Mouse (Mus musculus): Measurements from ENCODE around the gene Hddc3.
"Not testable (repeated sequence)": the region's sequence is repeated elsewhere in the genome, so short reads cannot be mapped to it uniquely, and the experiment has no call there.

The Hddc3 gene

GRCm38 (mm10) chr7:80342858-80343257 lies at the start of gene Hddc3:
Gene Hddc3, plus strand, starts transcription at chr7:80343104.
- peak; percentile 11; the same call in 1 of the 2 replicates for ATAC-seq (ENCODE audit: insufficient number of reproducible peaks, low FRiP score, low TSS enrichment)

DNA sequence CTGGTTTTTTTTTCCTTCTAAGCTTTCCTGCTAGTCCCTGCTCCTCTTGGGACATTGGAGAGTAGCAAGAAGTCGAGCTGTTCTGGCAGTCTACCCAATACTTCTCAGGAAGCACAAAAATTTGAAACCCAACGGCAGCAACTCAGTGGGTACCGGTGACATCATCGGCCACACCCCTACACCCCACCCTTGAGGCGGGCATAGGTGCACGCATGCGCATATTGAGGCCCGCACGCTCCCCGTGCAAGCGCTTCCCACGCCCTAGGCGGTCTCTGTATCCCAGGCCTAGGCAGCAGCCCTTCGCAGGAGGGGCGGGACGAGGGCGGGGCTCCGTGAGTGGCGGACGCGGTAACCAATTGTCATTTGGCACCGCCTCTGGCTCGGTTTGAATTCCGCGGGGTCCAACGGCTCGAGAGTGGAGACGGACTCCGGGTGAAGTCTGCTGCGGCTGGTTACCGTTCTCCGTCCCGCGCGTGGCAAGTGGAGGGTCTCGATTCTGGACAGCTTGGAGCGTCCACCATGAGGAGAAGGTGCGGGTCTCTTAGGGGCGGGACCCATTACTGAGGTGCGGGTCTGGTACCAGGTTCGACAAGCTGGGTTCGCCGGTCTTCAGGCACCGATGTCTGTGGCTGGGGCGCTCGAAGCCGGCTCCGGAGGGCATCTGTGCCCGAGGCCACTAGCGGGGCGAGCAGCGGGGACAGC lies 48.7 kb upstream of the Hddc3 start, which contains the start of gene Prc1:
Gene Prc1, plus strand, starts transcription at position 389 of the 702 bp plus-strand sequence.
- ATAC-seq (ENCODE audit: insufficient number of reproducible peaks, low FRiP score, low TSS enrichment) = peak; percentile 98

- ATAC-seq (ENCODE audit: insufficient number of reproducible peaks, low FRiP score, low TSS enrichment) = no peak
These were observed 47.9 kb upstream of the Hddc3 start for GRCm38 (mm10) chr7:80294764-80295648.

DNA sequence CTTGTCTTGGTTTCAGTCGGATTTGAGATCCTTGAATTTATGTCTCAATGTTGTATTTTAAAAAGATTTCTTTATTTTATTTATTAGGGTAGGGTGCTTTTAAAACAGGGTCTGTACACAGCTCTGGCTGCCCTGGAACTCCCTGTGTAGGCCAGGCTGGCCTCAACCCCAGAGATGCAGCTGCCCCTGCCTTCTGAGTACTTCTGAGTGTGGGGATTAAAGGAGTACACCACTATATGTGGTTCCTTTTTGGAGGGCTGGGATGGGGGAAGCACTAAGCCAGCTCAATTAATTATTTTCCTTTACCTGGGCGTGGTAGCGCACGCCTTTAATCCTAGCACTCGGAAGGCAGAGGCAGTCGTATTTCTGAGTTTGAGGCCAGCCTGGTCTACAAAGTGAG lies 46.4 kb upstream of the Hddc3 start:
- no peak for ATAC-seq (ENCODE audit: insufficient number of reproducible peaks, low FRiP score, low TSS enrichment)

DNA sequence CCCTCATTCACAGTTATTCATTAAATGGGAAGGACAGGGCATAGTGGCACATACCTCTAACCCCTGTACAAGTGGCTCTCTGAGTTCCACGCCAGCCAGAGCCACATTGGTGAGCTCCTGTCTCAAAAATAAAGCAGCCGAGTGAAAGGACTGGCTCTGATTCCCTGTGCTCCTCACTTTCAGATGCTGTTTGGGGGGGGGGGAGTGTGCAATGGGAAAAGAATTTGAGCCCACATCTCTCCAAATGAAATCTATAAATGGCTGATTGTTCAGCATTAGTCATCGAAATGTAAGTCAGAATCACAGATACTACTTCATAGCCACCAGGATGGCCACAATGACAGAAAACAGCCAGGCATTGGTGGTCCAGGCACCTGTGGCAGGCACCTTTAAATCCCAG lies 45.9 kb upstream of the Hddc3 start:
- ATAC-seq (ENCODE audit: insufficient number of reproducible peaks, low FRiP score, low TSS enrichment) = no peak

DNA sequence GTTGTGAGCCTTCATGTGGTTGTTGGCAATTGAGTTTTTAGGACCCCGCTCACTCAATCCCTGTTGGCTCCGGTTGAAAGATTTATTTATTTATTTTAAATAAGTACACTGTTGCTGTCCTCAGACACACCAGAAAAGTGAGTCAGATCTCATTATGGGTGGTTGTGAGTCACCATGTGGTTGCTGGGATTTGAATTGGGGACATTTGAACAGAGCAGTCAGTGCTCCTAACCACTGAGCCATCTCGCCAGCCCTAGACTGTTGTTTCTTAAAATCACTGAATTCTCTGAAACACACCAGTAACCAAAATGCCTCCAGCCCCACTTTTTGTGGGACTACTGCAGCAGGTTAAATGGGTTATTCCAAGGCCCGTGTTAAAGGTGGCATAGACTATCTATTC lies 44.1 kb upstream of the Hddc3 start:
- no peak for ATAC-seq (ENCODE audit: insufficient number of reproducible peaks, low FRiP score, low TSS enrichment)

GRCm38 (mm10) chr7:80299568-80299967 lies 43.3 kb upstream of the Hddc3 start:
- ATAC-seq (ENCODE audit: insufficient number of reproducible peaks, low FRiP score, low TSS enrichment) = no peak

DNA sequence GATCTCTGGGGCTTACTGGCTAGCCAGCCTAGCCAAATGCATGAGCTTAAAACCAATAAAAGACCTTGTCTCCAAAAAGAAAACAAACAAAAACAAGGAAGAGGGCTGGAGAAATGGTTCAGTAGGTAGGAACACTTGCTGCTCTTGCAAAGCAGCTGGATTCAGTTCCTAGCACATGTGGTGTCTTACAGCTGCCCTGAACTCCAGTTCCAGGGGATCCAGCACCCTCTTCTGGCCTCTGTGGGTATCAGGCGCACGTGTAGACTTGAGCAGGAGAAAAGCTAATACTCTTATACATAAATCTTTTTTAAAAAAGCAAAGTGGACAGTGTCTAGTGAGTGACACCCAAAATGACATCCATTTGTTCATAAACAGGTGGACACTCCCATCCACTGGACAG lies 41.4 kb upstream of the Hddc3 start:
- no peak for ATAC-seq (ENCODE audit: insufficient number of reproducible peaks, low FRiP score, low TSS enrichment)

DNA sequence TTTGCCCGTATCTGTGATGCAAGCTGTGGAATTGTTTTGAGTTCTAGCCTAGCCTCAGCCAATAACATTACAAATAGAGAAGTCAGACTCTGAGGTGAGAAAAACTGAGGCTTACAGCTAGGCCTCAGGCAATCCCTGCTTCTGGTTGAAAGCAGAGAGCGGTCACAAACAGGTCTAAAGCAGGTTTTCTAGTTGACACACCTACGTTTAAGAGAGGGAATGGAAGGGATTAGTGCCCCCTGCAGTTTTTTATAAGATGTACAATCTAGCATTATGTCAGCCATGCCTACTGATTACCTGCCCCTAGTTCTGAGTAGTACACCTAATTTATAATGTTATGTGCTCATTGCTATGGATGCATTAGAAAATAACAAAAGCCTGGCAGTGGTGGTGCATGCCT lies 35.1 kb upstream of the Hddc3 start:
- no peak for ATAC-seq (ENCODE audit: insufficient number of reproducible peaks, low FRiP score, low TSS enrichment)

DNA sequence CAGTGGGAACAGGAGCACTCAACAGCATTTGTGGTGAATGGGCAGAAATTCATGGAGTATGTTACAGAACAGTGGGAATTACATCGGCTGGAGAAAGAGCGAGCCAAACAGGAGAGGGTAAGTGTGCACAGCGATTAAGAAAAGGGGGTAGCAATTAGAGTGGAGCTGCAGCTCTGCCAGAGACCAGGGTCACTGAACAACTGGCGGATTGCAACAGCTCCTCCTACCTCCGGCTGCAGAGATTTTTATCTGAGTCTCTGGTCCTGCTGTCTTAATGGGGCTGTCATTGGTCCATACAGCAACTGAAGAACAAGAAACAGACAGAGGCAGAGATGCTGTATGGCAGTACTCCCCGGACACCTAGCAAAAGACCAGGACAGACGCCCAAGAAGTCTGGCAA lies 32.1 kb upstream of the Hddc3 start:
- no peak for ATAC-seq (ENCODE audit: insufficient number of reproducible peaks, low FRiP score, low TSS enrichment)

DNA sequence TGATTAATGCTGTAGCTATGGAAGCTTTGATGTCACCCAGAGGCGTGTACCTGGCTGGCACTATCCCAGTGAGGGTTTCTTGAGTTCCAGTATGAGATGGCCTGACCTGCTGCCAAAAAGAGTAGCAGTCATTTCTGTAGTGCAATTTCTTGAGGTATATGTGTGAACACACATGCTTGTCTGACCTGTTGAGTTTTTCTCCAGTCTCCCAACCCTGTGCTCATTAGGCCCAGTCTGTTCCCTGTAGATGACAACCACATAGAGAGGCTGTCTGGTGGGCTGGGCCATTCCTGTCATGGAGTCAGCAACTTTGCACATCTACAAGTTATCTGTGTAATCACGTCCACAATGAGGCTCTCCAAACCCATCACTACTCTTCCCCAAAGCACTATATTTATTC lies 27.2 kb upstream of the Hddc3 start:
- ATAC-seq (ENCODE audit: insufficient number of reproducible peaks, low FRiP score, low TSS enrichment) = no peak

GRCm38 (mm10) chr7:80317439-80318115 lies 25.3 kb upstream of the Hddc3 start:
- no peak for ATAC-seq (ENCODE audit: insufficient number of reproducible peaks, low FRiP score, low TSS enrichment)

DNA sequence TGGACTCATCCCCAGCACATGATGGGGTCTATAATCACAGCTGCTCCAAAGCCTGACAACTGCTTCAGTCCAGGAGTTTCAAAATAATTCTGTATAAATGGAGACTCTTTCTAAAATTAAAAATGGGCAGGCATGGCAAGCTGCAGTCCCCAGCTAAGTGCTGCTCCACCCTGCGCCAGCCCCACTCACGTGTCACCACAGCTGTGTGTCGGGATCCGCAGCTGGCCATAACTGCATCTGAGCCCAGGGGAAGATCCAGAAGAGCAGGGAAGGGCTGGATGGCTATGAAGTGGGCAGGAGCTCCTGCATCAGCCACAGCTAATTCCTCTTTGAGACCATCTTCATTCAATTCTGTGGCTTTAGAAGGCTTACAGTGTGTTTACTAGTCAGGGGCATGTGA lies 24.2 kb upstream of the Hddc3 start:
- ATAC-seq (ENCODE audit: insufficient number of reproducible peaks, low FRiP score, low TSS enrichment) = no peak

- no peak for ATAC-seq (ENCODE audit: insufficient number of reproducible peaks, low FRiP score, low TSS enrichment)
These were observed 22.9 kb upstream of the Hddc3 start for GRCm38 (mm10) chr7:80319846-80320496.

- no peak for ATAC-seq (ENCODE audit: insufficient number of reproducible peaks, low FRiP score, low TSS enrichment)
These were observed 19.6 kb upstream of the Hddc3 start for GRCm38 (mm10) chr7:80323336-80323735.

GRCm38 (mm10) chr7:80324043-80324815 lies 18.7 kb upstream of the Hddc3 start, which contains the start of gene Rccd1:
Gene Rccd1, minus strand, starts transcription at chr7:80324454.
- ATAC-seq (ENCODE audit: insufficient number of reproducible peaks, low FRiP score, low TSS enrichment) = peak; percentile 96

GRCm38 (mm10) chr7:80324816-80325119 lies 18.1 kb upstream of the Hddc3 start:
- ATAC-seq (ENCODE audit: insufficient number of reproducible peaks, low FRiP score, low TSS enrichment) = not testable (repeated sequence)

DNA sequence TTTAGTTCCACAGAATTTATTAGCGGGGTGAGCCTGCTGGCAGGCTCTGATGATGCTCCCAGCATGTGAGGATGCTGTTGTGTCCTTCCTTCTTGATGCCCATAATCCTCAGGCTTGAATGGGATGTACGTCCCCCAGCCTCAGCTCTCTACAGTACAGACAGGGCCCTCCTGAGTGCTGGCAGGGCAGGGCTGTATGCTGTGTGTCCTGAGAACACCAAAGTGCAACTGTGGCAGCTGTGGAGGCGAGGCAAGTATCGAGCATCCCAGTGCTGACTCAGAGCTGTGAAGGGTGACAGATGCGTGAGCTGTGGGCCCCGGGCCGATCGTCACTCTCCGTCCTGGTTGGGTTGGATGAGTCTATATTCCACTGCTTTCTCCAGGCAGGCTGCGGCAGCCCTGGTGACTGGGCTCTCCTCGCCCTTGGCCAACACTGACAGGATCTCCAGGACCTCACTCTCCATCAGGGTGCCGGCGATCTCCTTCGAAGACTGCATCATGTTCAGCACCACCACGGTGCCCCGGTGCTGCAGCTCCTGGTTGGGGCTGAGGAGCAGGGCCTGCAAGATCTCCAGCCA lies 17.5 kb upstream of the Hddc3 start:
- no peak for ATAC-seq (ENCODE audit: insufficient number of reproducible peaks, low FRiP score, low TSS enrichment)

- no peak for ATAC-seq (ENCODE audit: insufficient number of reproducible peaks, low FRiP score, low TSS enrichment)
These were observed 16.8 kb upstream of the Hddc3 start for GRCm38 (mm10) chr7:80326076-80326475.

Measured in cerebellum, adult (tissue).